Mouse (Mus musculus): ENCODE measurements around the gene Slc28a1.

Slc28a1 gene

DNA sequence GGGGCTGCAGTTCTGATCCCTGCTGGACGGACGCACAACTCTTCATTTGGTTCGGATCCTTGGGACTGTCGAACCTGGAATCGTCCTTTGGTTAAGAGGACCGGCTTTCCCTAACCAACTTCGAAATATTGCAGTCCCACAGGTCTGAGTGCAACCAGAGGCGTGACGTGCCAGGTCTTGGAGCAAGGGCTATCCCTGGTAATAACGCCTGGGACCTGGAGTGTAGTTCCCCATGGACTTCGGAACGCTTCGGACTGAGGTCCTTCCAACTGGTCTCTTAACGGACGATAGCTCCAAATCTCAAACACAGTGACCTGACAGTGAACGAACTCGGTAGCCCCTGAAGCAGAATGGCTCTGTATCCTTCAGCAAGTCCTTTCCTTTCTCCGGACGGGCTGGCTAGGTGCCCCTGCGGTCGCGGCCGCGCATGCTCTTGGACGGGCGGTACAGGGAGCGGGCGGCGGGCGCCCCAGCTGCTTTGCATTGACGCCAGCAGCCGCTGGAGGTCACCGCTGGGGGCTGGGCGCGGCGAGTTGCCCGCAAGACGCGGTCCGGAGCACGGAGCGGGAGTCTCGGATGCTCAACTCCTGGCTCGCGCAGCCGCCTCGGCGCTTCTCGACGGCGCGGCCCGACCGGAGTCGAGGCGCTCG, 98.2 kb downstream of the Slc28a1 start:
- DNase-seq (ENCODE audit: low read depth), result no peak

DNA sequence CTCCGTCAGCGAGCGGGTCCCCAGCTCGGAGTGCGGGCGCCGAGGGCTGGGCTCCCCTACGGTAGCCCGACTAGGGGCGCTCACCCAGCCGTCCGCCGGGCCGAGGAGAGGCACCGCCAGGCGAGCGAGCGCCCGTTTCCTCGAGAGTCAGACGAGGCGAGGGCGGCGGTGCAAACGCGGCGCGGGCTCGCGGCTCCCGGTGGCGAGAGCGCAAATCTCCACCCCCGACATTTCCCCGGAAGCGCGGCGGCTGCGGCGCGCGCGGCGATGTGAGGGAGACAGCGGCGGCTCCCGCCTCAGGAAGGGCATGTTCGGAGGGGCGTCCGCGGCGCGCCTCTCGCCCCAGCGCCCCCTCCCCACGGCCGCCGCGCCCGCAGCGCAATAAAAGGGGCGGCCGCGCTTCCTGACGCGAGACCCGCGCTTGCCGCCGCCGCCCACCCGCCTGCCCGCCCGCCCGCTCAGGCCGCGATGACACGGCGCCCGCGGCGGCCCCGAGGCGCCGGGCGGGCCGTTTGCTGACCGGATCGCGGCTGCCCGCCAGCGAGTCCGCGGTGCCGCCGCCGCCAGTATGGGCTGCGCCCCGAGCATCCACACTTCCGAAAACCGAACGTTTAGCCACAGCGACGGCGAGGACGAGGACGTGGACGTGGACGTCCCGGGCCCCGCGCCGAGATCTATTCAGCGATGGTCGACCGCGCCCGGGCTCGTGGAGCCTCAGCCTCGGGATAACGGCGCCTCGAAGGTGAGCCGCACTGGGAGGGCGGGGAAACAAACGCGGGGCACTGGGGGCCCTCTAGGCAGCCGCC, 99.0 kb downstream of the Slc28a1 start, which contains the start of gene Pde8a:
TSS of gene Pde8a (plus strand) at position 250 of the 806 bp plus-strand sequence.
- DNase-seq (ENCODE audit: low read depth), result no peak

DNA sequence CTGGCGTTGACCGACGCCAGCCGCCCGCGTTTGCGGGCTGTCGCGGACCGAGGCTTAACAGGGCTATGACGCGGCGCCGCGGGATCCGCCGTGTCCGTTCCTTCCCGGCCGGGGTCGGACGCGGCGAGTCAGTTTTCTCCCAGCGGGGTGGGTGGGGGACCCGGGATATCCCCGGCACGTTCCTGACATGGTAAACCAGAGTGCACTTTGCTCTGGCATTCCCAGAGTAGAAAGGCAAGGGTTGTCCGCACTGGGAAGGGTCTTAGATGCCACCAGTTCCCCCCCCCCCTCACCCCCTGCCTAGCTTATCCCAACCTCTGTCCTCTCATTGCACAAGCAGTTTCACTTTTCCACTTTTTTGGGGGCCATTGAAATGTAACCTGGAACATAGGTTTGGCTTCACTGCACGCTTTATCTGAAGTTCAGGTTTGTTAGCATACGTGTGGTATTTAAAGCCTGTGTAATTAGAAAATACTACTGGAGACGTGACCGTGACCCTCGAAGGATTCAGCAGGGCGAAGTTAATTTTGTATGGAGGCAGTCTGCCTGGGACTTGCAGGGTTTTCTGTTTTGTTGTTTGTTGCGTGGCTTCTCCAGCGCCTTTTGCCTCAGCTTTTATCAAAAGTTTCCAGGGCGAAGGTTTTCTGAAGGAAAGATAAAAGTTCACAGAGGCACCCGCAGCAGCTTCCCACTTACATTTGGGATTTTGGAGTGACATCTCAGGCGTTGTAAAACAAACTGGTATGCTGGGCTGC, 99.7 kb downstream of the Slc28a1 start:
- DNase-seq (ENCODE audit: low read depth), result no peak

DNA sequence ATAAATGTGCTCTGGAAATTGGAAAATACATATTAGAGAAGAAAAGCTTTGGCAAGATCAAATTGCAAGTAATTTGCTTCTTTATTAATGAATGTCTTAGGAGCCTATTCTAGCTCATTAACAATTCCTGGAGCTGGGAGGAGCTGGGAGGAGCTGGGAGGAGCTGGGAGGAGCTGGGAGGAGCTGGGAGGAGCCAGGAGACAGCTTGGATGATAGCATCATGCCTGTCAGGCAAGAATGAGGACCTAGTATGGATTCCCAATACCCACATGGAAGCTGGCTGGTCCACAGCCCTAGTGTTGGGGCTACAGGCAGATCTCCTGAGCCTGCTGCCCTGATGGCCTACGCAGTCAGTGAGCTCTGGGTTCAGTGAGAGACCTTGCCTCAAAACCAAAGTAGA, 101.4 kb downstream of the Slc28a1 start:
- DNase-seq (ENCODE audit: low read depth), result no peak

DNA sequence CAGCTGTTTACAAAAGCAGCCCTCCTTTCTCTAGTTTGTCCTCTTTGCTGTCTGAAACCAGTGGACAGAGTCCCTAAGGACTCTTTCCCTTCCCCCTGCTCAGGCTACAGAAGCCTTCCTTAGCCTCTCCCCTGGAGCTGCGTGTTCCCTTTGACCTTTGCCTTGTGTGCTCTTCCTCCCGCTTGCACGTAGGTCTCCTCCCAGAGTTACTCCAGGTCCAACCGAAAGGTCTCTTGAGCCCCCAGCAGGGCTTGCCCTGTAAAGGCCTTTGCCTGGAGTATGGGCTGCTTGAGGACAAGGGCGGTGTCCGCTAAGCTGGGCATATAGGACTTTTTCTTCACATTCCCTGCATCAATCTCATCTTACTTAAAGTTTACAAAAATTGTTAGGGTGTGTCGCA, 104.7 kb downstream of the Slc28a1 start:
- DNase-seq (ENCODE audit: low read depth), result no peak

All from NIH3T3 (cell line).